Mouse (Mus musculus) lung, postnatal 0 days (tissue): ENCODE measurements around the gene Unc119. TPM values are rescaled to one million over a fixed set of nuclear protein-coding genes. Genes with fewer than 3 reads are reported as not detected.

Experiments used
- ATAC-seq: fragments of 200-750 bp; cut with Nextera tagmentation; 2 replicates; pipeline ENCODE4 v1.8.0; 2017; ENCODE audit warnings: moderate library complexity
- DNase-seq: peaks from one replicate; pipeline ENCODE4 v3.0.0-alpha.2; 2016; ENCODE audit warnings: low spot score
- H3K27ac ChIP-seq: fragments of 300-500 bp; sonication (generic); 2 replicates; pipeline ENCODE4 v1.5.1; 2014; ENCODE audit warnings: antibody characterized with exemption, mild to moderate bottlenecking, low read length, mixed read lengths
- H3K27me3 ChIP-seq: fragments of 300-500 bp; sonication (generic); replicated peaks from 2 replicates; pipeline ENCODE4 v1.6.1; 2014; ENCODE audit warnings: low read length, mixed read lengths; ENCODE audit not compliant: insufficient read depth
- H3K36me3 ChIP-seq: fragments of 300-500 bp; sonication (generic); 2 replicates; pipeline ENCODE4 v1.6.1; 2014; ENCODE audit warnings: low read length, mixed read lengths; ENCODE audit not compliant: insufficient read depth
- H3K4me1 ChIP-seq: fragments of 300-500 bp; sonication (generic); 2 replicates; pipeline ENCODE4 v1.6.1; 2014; ENCODE audit warnings: antibody characterized with exemption, low read depth, low read length, mixed read lengths; ENCODE audit not compliant: insufficient read depth
- H3K4me2 ChIP-seq: fragments of 300-500 bp; sonication (generic); replicated peaks from 2 replicates; pipeline ENCODE4 v1.6.1; 2014; ENCODE audit warnings: low read depth, mild to moderate bottlenecking, low read length, moderate library complexity, mixed read lengths
- H3K4me3 ChIP-seq: fragments of 300-500 bp; sonication (generic); 2 replicates; pipeline ENCODE4 v1.5.1; 2014; ENCODE audit warnings: low read depth, low read length
- H3K9ac ChIP-seq: fragments of 300-500 bp; sonication (generic); replicated peaks from 2 replicates; pipeline ENCODE4 v1.6.1; 2014; ENCODE audit warnings: low read depth, mild to moderate bottlenecking
- H3K9me3 ChIP-seq: fragments of 300-500 bp; sonication (generic); 2 replicates; pipeline ENCODE4 v1.6.1; 2016; ENCODE audit warnings: low read length, mixed read lengths
- CTCF ChIP-seq: IDR thresholded peaks from 2 replicates; pipeline ENCODE4 v1.5.1; 2016; ENCODE audit warnings: antibody characterized with exemption, mild to moderate bottlenecking
- EP300 ChIP-seq: IDR thresholded peaks from 2 replicates; pipeline ENCODE4 v1.6.1; 2016; ENCODE audit warnings: antibody characterized with exemption, mild to moderate bottlenecking, control low read depth
- WGBS: fragments of 180-500 bp; shearing (Covaris S2); extraction: QIAGEN DNeasy Blood & Tissue Kit; methylation state at CpG from one replicate; pipeline ENCODE4 v1.1.7; 2014; 5-methylcytosine and 5-hydroxymethylcytosine counted together
- polyA plus RNA-seq: library from polyadenylated mRNA; unstranded; fragments of >200 nt; fragmentation: Nextera tagmentation; extraction: Ambion mirVana; gene quantifications from 2 replicates; pipeline ENCODE4 v1.2.1, GENCODE M21; 2015

The Unc119 gene
- polyA plus RNA-seq, 1 experiment from 2014 or later, result 37.5 TPM

DNA sequence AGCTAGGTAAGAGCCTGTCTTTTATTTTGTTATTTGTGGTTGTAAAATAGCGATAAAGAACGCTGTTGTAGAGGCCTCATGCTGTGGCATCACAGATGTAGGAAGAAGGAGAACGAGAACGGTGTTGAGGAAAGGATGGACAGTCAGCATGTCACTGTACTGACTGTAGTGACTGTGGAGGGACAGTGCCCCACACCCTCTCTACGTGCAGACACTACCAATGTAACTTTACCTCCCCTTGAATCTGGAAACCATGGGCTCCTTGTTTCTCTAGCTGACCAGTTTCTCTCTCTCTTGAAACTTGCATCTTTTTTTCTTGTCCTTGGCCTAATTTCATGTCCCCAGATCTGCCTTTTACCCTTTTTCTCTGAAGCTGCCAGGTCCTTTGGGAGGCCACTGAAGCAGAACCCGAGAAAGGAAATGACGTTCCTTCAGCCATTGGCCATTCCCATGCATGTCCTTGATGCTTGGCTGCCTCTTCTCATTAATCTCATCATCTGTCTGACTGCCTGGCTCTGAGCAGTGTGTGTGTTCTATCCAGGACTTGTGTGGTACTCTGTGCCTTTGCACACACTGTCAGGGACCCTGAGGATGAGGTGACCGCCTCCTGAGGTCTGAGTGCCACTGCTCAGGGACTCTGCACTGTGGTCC lies 32.3 kb upstream of the Unc119 start:
- H3K9me3 ChIP-seq, result no peaks in the 10 kb centered on the region
- no peak overlapping the region for H3K4me2 ChIP-seq
- TF ChIP-seq EP300 (no peak), CTCF (no peak)
- no peak overlapping the region for H3K27ac ChIP-seq
- H3K4me3 ChIP-seq, result no peak overlapping the region
- H3K27me3 ChIP-seq, result no peaks in the 10 kb centered on the region
- DNase-seq (no peak), ATAC-seq (no peak)
- H3K36me3 ChIP-seq, result no peaks in the 10 kb centered on the region
- H3K4me1 ChIP-seq, result no peaks in the 10 kb centered on the region
- H3K9ac ChIP-seq, result no peak overlapping the region
- 87% methylated on average over 8 of the region's 8 CpGs for WGBS

DNA sequence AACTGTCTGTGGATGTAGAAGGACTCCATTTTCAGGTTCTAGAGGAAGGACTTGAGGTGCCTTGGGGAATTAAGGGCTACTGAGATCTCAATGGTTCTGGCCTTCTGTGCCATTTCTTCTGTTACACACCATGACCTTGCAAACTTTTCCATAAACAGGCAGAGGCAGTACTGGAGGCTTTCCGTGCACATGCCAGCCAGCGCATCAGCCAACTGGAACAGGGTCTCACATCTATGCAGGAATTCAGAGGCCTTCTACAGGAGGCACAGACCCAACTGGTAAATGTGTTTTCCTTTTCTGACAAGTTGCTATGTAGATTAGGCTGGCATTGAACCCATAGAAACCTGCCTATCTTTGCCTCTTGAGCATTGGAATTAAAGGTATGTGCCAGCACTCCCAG lies 29.6 kb upstream of the Unc119 start:
- H3K27me3 ChIP-seq, result no peaks in the 10 kb centered on the region
- H3K9me3 ChIP-seq, result no peaks in the 10 kb centered on the region
- H3K27ac ChIP-seq, result no peak overlapping the region
- WGBS, result 93% methylated on average over 2 of the region's 2 CpGs
- no peak for DNase-seq
- TF ChIP-seq EP300, result no peak
- TF ChIP-seq CTCF, result no peak
- no peak for ATAC-seq
- H3K4me2 ChIP-seq, result no peak overlapping the region
- no peaks in the 10 kb centered on the region for H3K36me3 ChIP-seq
- no peaks in the 10 kb centered on the region for H3K4me1 ChIP-seq
- no peak overlapping the region for H3K9ac ChIP-seq
- H3K4me3 ChIP-seq, result no peak overlapping the region

DNA sequence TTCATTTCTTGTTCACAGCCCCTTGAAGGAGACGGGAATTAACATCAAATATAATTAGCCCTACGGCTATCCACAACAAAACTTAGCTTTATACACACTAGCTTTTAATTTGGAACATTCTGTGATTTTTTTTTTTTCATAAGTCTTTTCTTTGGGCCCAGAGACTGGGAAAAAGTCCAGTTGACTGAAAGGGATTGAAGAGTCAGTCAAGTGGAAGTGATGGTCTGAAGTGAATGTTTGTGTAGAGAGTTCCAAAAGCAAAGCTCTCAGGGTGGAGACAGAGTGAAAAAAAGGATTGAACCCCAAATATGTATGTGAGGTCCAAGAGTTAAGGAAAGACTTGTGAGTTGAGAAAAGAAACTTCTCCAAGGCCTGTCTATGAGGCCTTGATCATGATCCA lies 24.9 kb upstream of the Unc119 start:
- WGBS, result 96% methylated on average over 2 of the region's 2 CpGs
- TF ChIP-seq CTCF (no peak), EP300 (no peak)
- H3K9ac ChIP-seq, result no peak overlapping the region
- no peaks in the 10 kb centered on the region for H3K4me1 ChIP-seq
- no peaks in the 10 kb centered on the region for H3K27me3 ChIP-seq
- no peak overlapping the region for H3K4me2 ChIP-seq
- H3K27ac ChIP-seq, result no peak overlapping the region
- DNase-seq, result no peak
- no peaks in the 10 kb centered on the region for H3K36me3 ChIP-seq
- ATAC-seq, result no peak
- no peaks in the 10 kb centered on the region for H3K9me3 ChIP-seq
- no peak overlapping the region for H3K4me3 ChIP-seq

DNA sequence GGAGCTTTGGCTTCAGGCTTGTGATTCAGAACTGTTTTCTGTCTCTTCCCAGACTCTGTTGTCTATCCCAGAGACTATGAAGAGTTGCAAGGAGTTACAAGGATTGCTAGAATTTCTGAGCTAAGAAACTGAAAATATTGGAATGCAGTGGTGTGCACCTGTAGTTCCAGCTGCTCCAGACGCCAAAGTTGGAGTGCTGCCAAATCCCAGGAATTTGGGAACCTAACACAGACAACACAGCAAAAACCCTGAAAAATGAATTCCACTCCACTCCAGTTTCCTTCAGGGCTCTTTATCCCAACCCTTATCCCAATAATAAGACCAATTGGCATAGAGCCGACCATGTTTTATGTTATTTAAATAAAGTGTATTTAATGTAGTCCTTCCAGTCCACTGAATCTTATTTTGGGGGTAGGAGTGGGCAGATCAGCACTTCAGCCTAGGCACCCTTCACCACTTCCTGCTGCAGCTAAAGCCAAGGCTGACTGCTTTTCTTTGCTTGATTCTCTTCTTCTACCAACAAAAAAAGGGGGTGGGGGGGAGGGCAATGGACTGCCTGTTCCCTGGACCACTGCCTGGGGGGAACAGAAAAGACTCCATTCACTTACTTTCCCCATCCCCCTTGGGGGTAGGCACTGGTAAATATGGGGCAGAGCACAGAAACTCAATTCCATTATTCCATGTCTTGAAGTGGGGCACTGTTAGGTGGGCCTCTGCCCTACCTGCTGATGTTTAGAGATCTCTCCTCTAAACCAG lies 21.0 kb upstream of the Unc119 start:
- no peaks in the 10 kb centered on the region for H3K4me1 ChIP-seq
- ATAC-seq (peak; percentile 12), DNase-seq (no peak)
- peak overlapping the region; percentile 1 for H3K27ac ChIP-seq
- no peaks in the 10 kb centered on the region for H3K9me3 ChIP-seq
- TF ChIP-seq CTCF (no peak), EP300 (no peak)
- no peak overlapping the region for H3K4me3 ChIP-seq
- no peaks in the 10 kb centered on the region for H3K27me3 ChIP-seq
- peak overlapping the region; percentile 48 for H3K4me2 ChIP-seq
- WGBS, result 21% methylated on average over 2 of the region's 2 CpGs
- H3K36me3 ChIP-seq, result no peaks in the 10 kb centered on the region
- H3K9ac ChIP-seq, result no peak overlapping the region

DNA sequence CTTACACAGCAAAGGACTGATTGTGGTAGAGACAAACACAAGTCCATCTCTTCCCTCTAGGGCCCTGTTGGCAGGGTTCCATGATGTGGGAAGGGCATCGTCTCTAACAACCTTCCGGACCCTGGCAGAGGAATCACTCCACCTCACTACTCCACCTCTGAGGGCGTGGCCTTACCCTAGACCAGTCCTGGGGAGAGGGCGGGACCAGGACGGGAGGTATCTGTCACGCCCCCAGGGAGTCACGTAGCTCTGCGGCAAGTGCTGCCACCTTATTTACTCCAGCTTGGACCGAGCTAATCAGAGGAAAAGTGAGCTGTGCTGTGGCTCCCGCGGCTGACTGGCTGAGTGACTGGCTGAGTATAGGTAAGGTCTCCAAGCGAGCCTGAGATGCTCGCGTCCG lies 20.4 kb upstream of the Unc119 start, which contains the start of gene Aldoc:
Aldoc (plus strand) TSS at position 109 of the 400 bp plus-strand sequence.
- H3K4me1 ChIP-seq, result no peaks in the 10 kb centered on the region
- no peaks in the 10 kb centered on the region for H3K9me3 ChIP-seq
- 11% methylated on average over 15 of the region's 15 CpGs for WGBS
- peak within 1 kb of the TSS; percentile 18; the same call in 1 of the 2 replicates for H3K4me3 ChIP-seq
- ATAC-seq (peak; percentile 99), DNase-seq (peak; percentile 96)
- H3K9ac ChIP-seq, result 0 out of 2 replicates have a peak within 1 kb of the TSS, but pooled peaks have one; percentile 5
- peak within 1 kb of the TSS; percentile 61 for H3K27ac ChIP-seq
- no peaks in the 10 kb centered on the region for H3K36me3 ChIP-seq
- no peaks in the 10 kb centered on the region for H3K27me3 ChIP-seq
- H3K4me2 ChIP-seq, result peak within 1 kb of the TSS; percentile 48
- TF ChIP-seq EP300 (no peak), CTCF (no peak)

DNA sequence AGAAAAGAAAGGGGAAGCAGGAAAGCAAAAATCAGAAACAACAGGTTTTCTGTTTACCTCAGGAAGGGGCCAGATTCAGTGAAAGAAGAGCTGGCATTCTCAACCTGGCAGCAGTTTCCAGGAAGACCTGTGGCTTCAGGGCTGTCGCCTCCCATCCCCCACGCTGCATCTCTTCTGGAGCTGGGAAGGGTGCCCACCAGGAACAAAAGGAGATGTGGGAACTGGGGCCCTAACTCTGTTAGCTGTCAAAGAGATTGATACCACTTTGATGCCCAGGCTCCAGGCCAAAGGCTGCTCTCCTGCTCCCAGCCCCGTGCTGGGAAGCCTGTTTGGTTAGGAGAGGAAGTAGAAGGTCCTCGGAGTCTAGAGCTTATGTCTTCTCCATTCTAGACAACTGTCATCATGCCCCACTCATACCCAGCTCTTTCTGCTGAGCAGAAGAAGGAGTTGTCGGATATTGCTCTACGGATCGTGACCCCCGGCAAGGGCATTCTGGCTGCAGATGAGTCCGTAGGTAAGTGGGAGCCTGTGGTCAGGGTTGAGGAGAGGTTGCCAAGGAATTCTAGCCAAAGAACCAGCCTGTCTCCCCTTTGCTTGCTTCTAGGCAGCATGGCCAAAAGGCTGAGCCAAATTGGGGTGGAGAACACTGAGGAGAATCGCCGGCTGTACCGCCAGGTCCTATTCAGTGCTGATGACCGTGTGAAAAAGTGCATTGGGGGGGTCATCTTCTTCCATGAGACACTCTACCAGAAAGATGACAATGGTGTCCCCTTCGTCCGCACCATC lies 19.1 kb upstream of the Unc119 start:
- Histone ChIP-seq H3K4me1 (peaks cover 4% of the 10 kb centered on the region; the same call in 1 of the 2 replicates), H3K9ac (no peak overlapping the region), H3K27me3 (no peaks in the 10 kb centered on the region), H3K4me2 (no peak overlapping the region), H3K27ac (no peak overlapping the region), H3K36me3 (no peaks in the 10 kb centered on the region), H3K4me3 (no peak overlapping the region), H3K9me3 (no peaks in the 10 kb centered on the region)
- ATAC-seq (no peak), DNase-seq (no peak)
- TF ChIP-seq EP300, result no peak
- TF ChIP-seq CTCF, result no peak
- 84% methylated on average over 15 of the region's 15 CpGs for WGBS
